Mouse (Mus musculus) midbrain, embryonic 15.5 days (tissue): ENCODE measurements at regions not wholly inside any gene's neighbourhood (a gene's known extent, or its start where the extent isn't known, plus 50 kb on each side); places are given as distances from the start of the nearest gene placed in this dataset.

ENCODE experiments used
- ATAC-seq: fragments of 200-750 bp; cut with Nextera tagmentation; replicated peaks from 2 replicates; pipeline ENCODE4 v1.8.0; 2017; ENCODE audit warnings: moderate TSS enrichment
- H3K27ac ChIP-seq: fragments of 300-500 bp; sonication (generic); 2 replicates; pipeline ENCODE4 v1.5.1; 2015; ENCODE audit warnings: mild to moderate bottlenecking, inconsistent platforms
- H3K27me3 ChIP-seq: fragments of 300-500 bp; sonication (generic); replicated peaks from 2 replicates; pipeline ENCODE4 v1.6.1; 2015; ENCODE audit warnings: inconsistent platforms
- H3K36me3 ChIP-seq: fragments of 300-500 bp; sonication (generic); replicated peaks from 2 replicates; pipeline ENCODE4 v1.6.1; 2015; ENCODE audit warnings: inconsistent platforms
- H3K4me1 ChIP-seq: fragments of 300-500 bp; sonication (generic); 2 replicates; pipeline ENCODE4 v1.6.1; 2015; ENCODE audit warnings: inconsistent platforms
- H3K4me2 ChIP-seq: fragments of 300-500 bp; sonication (generic); 2 replicates; pipeline ENCODE4 v1.6.1; 2015; ENCODE audit warnings: inconsistent platforms, mild to moderate bottlenecking, moderate library complexity
- H3K4me3 ChIP-seq: fragments of 300-500 bp; sonication (generic); 2 replicates; pipeline ENCODE4 v1.5.1; 2015; ENCODE audit warnings: mild to moderate bottlenecking, inconsistent platforms
- H3K9ac ChIP-seq: fragments of 300-500 bp; sonication (generic); 2 replicates; pipeline ENCODE4 v1.6.1; 2015; ENCODE audit warnings: mild to moderate bottlenecking, inconsistent platforms
- H3K9me3 ChIP-seq: fragments of 300-500 bp; sonication (generic); 2 replicates; pipeline ENCODE4 v1.6.1; 2016; ENCODE audit warnings: inconsistent platforms
- WGBS: fragments of 180-500 bp; shearing (Covaris S2); methylation state at CpG from one replicate; pipeline ENCODE4 v1.1.7; 2015; ENCODE audit warnings: mixed read lengths; 5-methylcytosine and 5-hydroxymethylcytosine counted together

GRCm38 (mm10) chr6:6657928-6658500 is 79.6 kb upstream of the Sem1 start:
- H3K9ac ChIP-seq, result no peak overlapping the region
- no peak; the same call in 1 of the 2 replicates for ATAC-seq

GRCm38 (mm10) chr6:6660072-6660471 is 81.6 kb upstream of the Sem1 start:
- no peaks in the 10 kb centered on the region for H3K36me3 ChIP-seq
- no peak overlapping the region for H3K27ac ChIP-seq
- H3K4me3 ChIP-seq, result no peak overlapping the region
- WGBS, result 59% methylated on average over 5 of the region's 5 CpGs
- no peak overlapping the region for H3K9ac ChIP-seq
- H3K4me1 ChIP-seq, result no peaks in the 10 kb centered on the region
- no peaks in the 10 kb centered on the region for H3K27me3 ChIP-seq
- no peak overlapping the region for H3K4me2 ChIP-seq
- H3K9me3 ChIP-seq, result no peaks in the 10 kb centered on the region
- ATAC-seq, result no peak

More at GRCm38 (mm10) chr6:6657928-6658500, 79.6 kb upstream of the Sem1 start:
- H3K36me3 ChIP-seq, result no peaks in the 10 kb centered on the region
- H3K27ac ChIP-seq, result no peak overlapping the region
- no peaks in the 10 kb centered on the region for H3K27me3 ChIP-seq
- no peak overlapping the region for H3K4me3 ChIP-seq
- 40% methylated on average over 2 of the region's 3 CpGs for WGBS
- no peaks in the 10 kb centered on the region for H3K4me1 ChIP-seq
- H3K9me3 ChIP-seq, result no peaks in the 10 kb centered on the region
- H3K4me2 ChIP-seq, result no peak overlapping the region

- 75% methylated on average over 5 of the region's 5 CpGs for WGBS
- ATAC-seq, result no peak
Observed at GRCm38 (mm10) chr6:6666762-6667161, 88.3 kb upstream of the Sem1 start.

GRCm38 (mm10) chr6:6689241-6689640 is 110.8 kb upstream of the Sem1 start:
- WGBS, result 66% methylated on average over 5 of the region's 5 CpGs
- Histone ChIP-seq H3K4me1 (no peaks in the 10 kb centered on the region), H3K9me3 (no peaks in the 10 kb centered on the region), H3K27me3 (no peaks in the 10 kb centered on the region), H3K4me3 (no peak overlapping the region), H3K27ac (no peak overlapping the region), H3K4me2 (no peak overlapping the region), H3K9ac (no peak overlapping the region), H3K36me3 (no peaks in the 10 kb centered on the region)
- no peak for ATAC-seq

More at GRCm38 (mm10) chr6:6666762-6667161, 88.3 kb upstream of the Sem1 start:
- H3K36me3 ChIP-seq, result no peaks in the 10 kb centered on the region
- no peak overlapping the region for H3K27ac ChIP-seq
- H3K27me3 ChIP-seq, result no peaks in the 10 kb centered on the region
- H3K9ac ChIP-seq, result no peak overlapping the region
- no peak overlapping the region for H3K4me3 ChIP-seq
- H3K4me2 ChIP-seq, result no peak overlapping the region
- H3K9me3 ChIP-seq, result no peaks in the 10 kb centered on the region
- H3K4me1 ChIP-seq, result no peaks in the 10 kb centered on the region

GRCm38 (mm10) chr6:6690188-6690587 is 111.7 kb upstream of the Sem1 start:
- Histone ChIP-seq H3K27me3 (no peaks in the 10 kb centered on the region), H3K4me1 (no peaks in the 10 kb centered on the region), H3K9ac (no peak overlapping the region), H3K27ac (no peak overlapping the region), H3K9me3 (no peaks in the 10 kb centered on the region), H3K4me3 (no peak overlapping the region), H3K36me3 (no peaks in the 10 kb centered on the region), H3K4me2 (no peak overlapping the region)
- ATAC-seq, result no peak
- 75% methylated on average over 5 of the region's 5 CpGs for WGBS

DNA sequence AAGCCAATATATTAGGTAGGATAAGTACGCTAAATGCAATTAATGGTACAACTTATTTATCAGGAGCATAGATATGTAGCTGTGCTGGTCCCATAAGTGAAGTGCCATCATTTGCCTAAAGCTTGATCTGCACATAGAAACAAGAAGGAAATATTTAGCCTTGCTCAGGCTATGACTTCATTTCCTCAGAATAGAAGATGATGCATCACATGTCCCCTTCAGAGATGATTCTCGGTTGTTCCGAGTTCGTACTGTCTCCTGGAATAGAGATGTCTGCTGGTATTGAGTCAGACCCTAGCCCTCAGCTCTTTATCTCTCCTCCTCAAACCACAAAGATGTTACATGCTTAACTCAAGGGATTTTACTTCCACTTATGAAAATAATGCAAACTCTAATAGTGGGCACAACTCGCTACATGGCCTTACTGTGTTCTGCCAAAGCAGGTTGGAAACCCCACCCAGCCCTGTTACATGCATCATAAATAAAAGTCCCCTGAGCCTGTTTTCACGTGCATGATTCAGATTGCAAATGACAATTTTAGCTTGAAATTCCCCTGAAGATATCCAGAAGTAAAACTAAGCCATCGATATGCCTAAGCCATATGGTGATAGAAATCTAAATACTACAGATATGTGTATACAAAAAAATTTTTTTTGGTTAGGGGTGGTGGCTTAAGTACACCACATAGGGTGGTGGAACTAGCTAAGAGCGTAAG is 113.8 kb upstream of the Sem1 start:
- no peak for ATAC-seq
- Histone ChIP-seq H3K27me3 (no peaks in the 10 kb centered on the region), H3K27ac (no peak overlapping the region), H3K4me1 (0 out of 2 replicates have a peak, but pooled peaks cover 4% of the 10 kb centered on the region), H3K9me3 (no peaks in the 10 kb centered on the region), H3K4me3 (no peak overlapping the region), H3K4me2 (no peak overlapping the region), H3K9ac (no peak overlapping the region), H3K36me3 (no peaks in the 10 kb centered on the region)
- WGBS, result 90% methylated on average over 8 of the region's 8 CpGs

DNA sequence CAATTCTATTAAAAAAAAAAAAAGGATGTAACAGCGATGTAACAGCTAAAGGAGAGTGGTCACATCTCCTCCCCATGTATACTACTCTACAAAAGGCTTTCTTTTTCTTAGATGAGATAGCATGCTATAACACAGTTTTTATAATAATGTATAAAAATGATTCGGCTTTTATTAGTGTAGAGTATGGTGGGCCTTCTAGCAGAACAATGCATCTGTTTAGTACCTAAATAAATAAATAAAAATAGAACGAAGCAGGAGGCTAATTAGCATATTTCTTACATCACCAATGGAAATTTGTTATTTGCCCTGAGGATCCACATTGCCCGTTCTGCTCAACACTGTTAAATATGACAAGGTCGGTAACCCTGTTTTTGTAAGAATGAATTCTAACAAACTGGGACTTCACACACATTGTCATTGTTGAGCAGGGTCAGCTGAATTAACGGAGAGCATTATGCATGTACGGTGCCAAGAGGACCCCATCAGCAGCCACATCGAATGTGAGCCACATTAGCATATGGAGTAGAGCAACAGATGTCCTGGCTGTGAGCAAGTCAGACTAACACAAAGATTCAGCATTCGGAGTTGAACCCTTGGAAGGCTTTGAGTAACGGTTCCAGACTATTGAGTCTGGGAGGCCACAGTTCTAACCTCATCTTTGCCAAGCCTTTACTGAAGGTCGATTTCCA is 117.4 kb upstream of the Sem1 start:
- Histone ChIP-seq H3K27ac (no peak overlapping the region), H3K9ac (no peak overlapping the region), H3K4me2 (no peak overlapping the region), H3K4me1 (0 out of 2 replicates have a peak, but pooled peaks cover 4% of the 10 kb centered on the region), H3K4me3 (no peak overlapping the region), H3K36me3 (no peaks in the 10 kb centered on the region), H3K9me3 (no peaks in the 10 kb centered on the region), H3K27me3 (no peaks in the 10 kb centered on the region)
- 42% methylated on average over 11 of the region's 11 CpGs for WGBS
- peak; percentile 88 for ATAC-seq

- no peak for ATAC-seq
Observed at GRCm38 (mm10) chr6:6697418-6697979, 119.0 kb upstream of the Sem1 start.

DNA sequence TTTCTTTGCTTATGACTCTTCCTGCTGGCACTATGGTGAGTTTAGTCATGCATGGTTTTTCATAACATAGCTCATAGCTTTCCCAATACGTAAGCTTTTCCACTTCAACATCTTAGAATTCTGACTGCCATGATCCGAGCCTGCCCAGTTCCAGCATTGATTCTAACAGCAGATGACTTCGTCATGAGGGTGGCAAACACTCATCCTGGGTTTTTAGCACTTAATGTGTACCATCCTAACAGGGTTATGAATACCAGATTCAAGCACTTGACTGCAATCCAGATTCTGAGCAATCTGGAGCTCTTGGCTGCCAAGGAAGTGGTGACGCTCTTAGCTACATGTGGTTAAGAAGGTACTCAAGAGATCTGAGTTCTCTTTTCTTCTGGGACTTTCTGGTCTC is 128.3 kb upstream of the Sem1 start:
- Histone ChIP-seq H3K4me3 (no peak overlapping the region), H3K27me3 (no peaks in the 10 kb centered on the region), H3K9me3 (no peaks in the 10 kb centered on the region), H3K4me1 (no peaks in the 10 kb centered on the region), H3K4me2 (no peak overlapping the region), H3K36me3 (no peaks in the 10 kb centered on the region), H3K9ac (no peak overlapping the region), H3K27ac (no peak overlapping the region)
- 86% methylated on average over 4 of the region's 4 CpGs for WGBS
- ATAC-seq, result no peak

More at GRCm38 (mm10) chr6:6697418-6697979, 119.0 kb upstream of the Sem1 start:
- H3K9ac ChIP-seq, result no peak overlapping the region
- H3K27ac ChIP-seq, result no peak overlapping the region
- H3K27me3 ChIP-seq, result no peaks in the 10 kb centered on the region
- no peaks in the 10 kb centered on the region for H3K9me3 ChIP-seq
- 83% methylated on average over 10 of the region's 10 CpGs for WGBS
- H3K4me3 ChIP-seq, result no peak overlapping the region
- 0 out of 2 replicates have a peak, but pooled peaks cover 4% of the 10 kb centered on the region for H3K4me1 ChIP-seq
- no peaks in the 10 kb centered on the region for H3K36me3 ChIP-seq
- H3K4me2 ChIP-seq, result no peak overlapping the region

GRCm38 (mm10) chr6:6709057-6709456 is 130.6 kb upstream of the Sem1 start:
- no peak overlapping the region for H3K9ac ChIP-seq
- 60% methylated on average over 3 of the region's 3 CpGs for WGBS
- no peaks in the 10 kb centered on the region for H3K36me3 ChIP-seq
- no peaks in the 10 kb centered on the region for H3K27me3 ChIP-seq
- H3K4me3 ChIP-seq, result no peak overlapping the region
- no peak for ATAC-seq
- H3K27ac ChIP-seq, result no peak overlapping the region
- H3K4me2 ChIP-seq, result no peak overlapping the region
- no peaks in the 10 kb centered on the region for H3K9me3 ChIP-seq
- H3K4me1 ChIP-seq, result no peaks in the 10 kb centered on the region

GRCm38 (mm10) chr6:6730259-6730658 is 132.9 kb upstream of the Dlx6 start:
- Histone ChIP-seq H3K9me3 (no peaks in the 10 kb centered on the region), H3K4me1 (no peaks in the 10 kb centered on the region), H3K36me3 (no peaks in the 10 kb centered on the region), H3K27me3 (no peaks in the 10 kb centered on the region), H3K4me3 (no peak overlapping the region), H3K27ac (no peak overlapping the region), H3K9ac (no peak overlapping the region), H3K4me2 (no peak overlapping the region)
- WGBS, result 85% methylated on average over 3 of the region's 3 CpGs
- ATAC-seq, result no peak

GRCm38 (mm10) chr6:6745394-6745793 is 117.7 kb upstream of the Dlx6 start:
- H3K36me3 ChIP-seq, result no peaks in the 10 kb centered on the region
- 60% methylated on average over 3 of the region's 3 CpGs for WGBS
- ATAC-seq, result no peak

More at GRCm38 (mm10) chr6:6745394-6745793, 117.7 kb upstream of the Dlx6 start:
- Histone ChIP-seq H3K27ac (no peak overlapping the region), H3K4me3 (no peak overlapping the region), H3K9ac (no peak overlapping the region), H3K27me3 (no peaks in the 10 kb centered on the region), H3K4me1 (no peaks in the 10 kb centered on the region), H3K9me3 (no peaks in the 10 kb centered on the region), H3K4me2 (no peak overlapping the region)
